Mouse (Mus musculus) c-Kit-negative CD71-positive TER-119-positive erythroid progenitor cells, embryonic 14.5 days (primary cell): ENCODE data around the gene Cxcl9.

Experiments
- DNase-seq: peaks from one replicate; pipeline ENCODE4 v3.0.0-alpha.2; 2013; ENCODE audit warnings: low read depth, low spot score

Cxcl9 gene

GRCm38 (mm10) chr5:92282571-92282970, 45.3 kb downstream of the Cxcl9 start:
- no peak for DNase-seq

DNA sequence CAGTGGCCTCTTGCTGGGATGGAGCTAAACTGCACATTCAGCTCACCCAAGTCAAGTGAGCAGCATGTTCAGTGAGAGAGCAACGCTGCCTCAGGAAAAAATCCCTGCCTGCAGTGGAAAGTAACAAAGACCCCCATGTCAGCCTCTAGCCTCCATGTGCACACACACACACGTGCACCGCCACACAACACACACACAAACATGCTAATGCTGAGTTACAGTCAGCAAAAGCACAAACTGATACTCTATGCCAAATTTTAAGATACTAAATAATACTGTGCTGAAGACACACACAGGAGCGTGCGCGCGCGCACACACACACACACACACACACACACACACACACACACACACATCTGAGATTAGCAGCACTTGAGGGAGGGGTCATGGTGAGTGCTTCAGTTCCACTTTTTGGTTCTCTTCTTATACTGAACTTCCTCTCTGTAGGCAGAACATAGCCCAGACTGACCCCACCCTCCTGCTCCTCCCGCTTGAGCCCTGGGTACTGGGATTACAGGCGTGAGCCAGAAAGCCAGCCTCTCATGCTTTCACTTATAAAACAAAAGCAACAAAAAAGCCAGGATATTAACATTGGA, 48.8 kb downstream of the Cxcl9 start:
- DNase-seq: no peak

DNA sequence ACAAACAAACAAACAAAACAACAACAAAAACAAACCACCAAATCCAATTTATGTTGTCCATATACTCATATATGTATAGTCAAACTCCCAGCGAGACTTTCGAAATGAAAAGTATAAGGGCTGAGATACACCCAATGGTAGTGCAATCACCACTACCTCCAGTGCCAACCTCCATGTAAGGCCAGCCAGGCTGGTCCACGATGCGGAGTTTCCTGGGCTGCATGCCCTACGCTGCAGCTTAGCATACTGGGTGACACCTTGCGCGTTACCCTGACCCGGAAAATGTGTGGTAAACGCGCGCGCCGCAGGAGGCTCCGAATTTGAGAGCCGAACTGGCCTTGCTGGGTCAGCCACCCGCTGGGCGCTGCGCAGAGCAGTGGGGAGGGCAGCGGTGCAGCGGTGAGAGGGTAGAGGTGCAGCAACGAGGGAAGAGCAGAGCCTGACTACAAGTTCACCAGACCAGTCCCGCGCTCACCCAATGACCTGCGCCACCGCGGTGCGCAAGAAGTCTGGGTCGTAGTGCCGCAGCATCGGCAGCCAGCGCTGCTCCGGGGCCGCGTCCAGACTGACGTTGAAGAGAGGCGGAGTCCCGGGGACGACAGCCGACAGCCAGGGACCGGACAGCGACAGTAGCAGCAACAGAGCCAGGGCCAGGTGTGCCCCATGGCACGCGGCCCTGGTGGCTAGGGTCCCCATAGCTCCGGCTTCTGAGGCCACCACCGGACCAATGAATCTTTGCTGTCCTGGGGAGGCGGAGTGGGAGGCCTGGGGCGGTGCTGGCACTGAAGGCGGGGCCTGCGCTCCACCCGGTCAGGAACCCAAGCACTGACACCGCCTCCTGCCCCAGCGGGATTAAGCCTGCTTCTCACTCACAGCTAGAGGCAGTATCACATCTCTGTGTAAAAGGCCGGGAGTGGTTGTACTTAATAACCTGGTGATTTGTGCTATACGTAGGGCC, 50.2 kb downstream of the Cxcl9 start, which contains the start of gene Naaa:
Gene Naaa, minus strand, starts transcription at position 734 of the 958 bp plus-strand sequence.
- DNase-seq: peak; percentile 40
